Mouse (Mus musculus) lung, postnatal 0 days (tissue): ENCODE results near the gene Gm37240.

Experiments used
- CTCF ChIP-seq: IDR thresholded peaks from 2 replicates; pipeline ENCODE4 v1.5.1; 2016; ENCODE audit warnings: antibody characterized with exemption, mild to moderate bottlenecking
- EP300 ChIP-seq: IDR thresholded peaks from 2 replicates; pipeline ENCODE4 v1.6.1; 2016; ENCODE audit warnings: antibody characterized with exemption, mild to moderate bottlenecking, control low read depth

DNA sequence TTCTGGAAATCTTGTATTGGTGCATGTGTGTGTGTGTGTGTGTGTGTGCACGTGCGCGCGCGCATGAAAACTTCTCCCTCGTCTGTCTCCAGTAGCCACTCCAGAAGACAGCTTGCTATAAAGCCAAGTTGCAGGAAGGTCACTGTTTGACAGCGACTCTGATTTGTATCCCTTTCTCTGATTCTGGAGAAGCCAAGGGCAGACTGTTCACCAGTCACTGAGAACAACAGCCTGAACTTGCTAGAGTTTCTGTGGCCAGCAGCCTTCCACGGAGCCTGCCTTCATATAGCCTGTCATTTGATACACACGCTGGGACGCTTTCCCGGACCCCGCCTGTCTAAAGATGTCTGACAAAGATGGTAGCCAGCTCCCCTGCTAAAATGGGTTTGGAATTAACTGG is 1224.2 kb downstream of the Gm37240 start:
- TF ChIP-seq CTCF: no peak
- no peak for TF ChIP-seq EP300
